Mouse (Mus musculus): ENCODE data around the gene Vti1a.

GRCm38 (mm10) chr19:55340521-55340920, 24.4 kb downstream of the Vti1a start:
- TF ChIP-seq CTCF (IDR thresholded peaks at IDR 0.05; ENCODE audit: extremely low read depth, insufficient read depth, low read length), result no peak
- no peak for TF ChIP-seq POLR2A (IDR thresholded peaks at IDR 0.05; ENCODE audit: extremely low read depth, insufficient read depth, low read length)

Data from cortical plate, adult 2 months (tissue).